Mouse (Mus musculus): ENCODE measurements at regions not wholly inside any gene's neighbourhood (a gene's known extent, or its start where the extent isn't known, plus 50 kb on each side); places are given as distances from the start of the nearest gene placed in this dataset.

- Histone ChIP-seq H3K27me3 (ENCODE audit: control insufficient read depth, insufficient read depth, low read length) (no peaks in the 10 kb centered on the region), H3K9me3 (ENCODE audit: control insufficient read depth, low read depth, low read length) (no peaks in the 10 kb centered on the region), H3K36me3 (ENCODE audit: control insufficient read depth, insufficient read depth, low read length) (no peaks in the 10 kb centered on the region), H3K27ac (ENCODE audit: low read length) (no peak overlapping the region), H3K9ac (replicated peaks; ENCODE audit: low read depth, low read length) (no peak overlapping the region), H3K4me2 (replicated peaks; ENCODE audit: low read depth, low read length) (no peak overlapping the region), H3K4me1 (ENCODE audit: control insufficient read depth, insufficient read depth, low read length) (no peaks in the 10 kb centered on the region), H3K4me3 (ENCODE audit: low read depth, low read length) (no peak overlapping the region)
- WGBS: 58% methylated on average over 4 of the region's 4 CpGs
- ATAC-seq (ENCODE audit: insufficient number of reproducible peaks, insufficient read depth, low FRiP score, low read depth): no peak
Measured at GRCm38 (mm10) chr3:115529918-115530317, 185.0 kb downstream of the S1pr1 start.

GRCm38 (mm10) chr3:115523515-115523914 lies 191.4 kb downstream of the S1pr1 start:
- Histone ChIP-seq H3K27me3 (ENCODE audit: control insufficient read depth, insufficient read depth, low read length) (no peaks in the 10 kb centered on the region), H3K4me3 (ENCODE audit: low read depth, low read length) (no peak overlapping the region), H3K27ac (ENCODE audit: low read length) (no peak overlapping the region), H3K9ac (replicated peaks; ENCODE audit: low read depth, low read length) (no peak overlapping the region), H3K9me3 (ENCODE audit: control insufficient read depth, low read depth, low read length) (no peaks in the 10 kb centered on the region), H3K4me1 (ENCODE audit: control insufficient read depth, insufficient read depth, low read length) (no peaks in the 10 kb centered on the region), H3K4me2 (replicated peaks; ENCODE audit: low read depth, low read length) (no peak overlapping the region), H3K36me3 (ENCODE audit: control insufficient read depth, insufficient read depth, low read length) (no peaks in the 10 kb centered on the region)
- no peak for ATAC-seq (ENCODE audit: insufficient number of reproducible peaks, insufficient read depth, low FRiP score, low read depth)
- 55% methylated on average over 2 of the region's 2 CpGs for WGBS

GRCm38 (mm10) chr3:115515645-115516044 lies 199.2 kb downstream of the S1pr1 start:
- Histone ChIP-seq H3K4me3 (ENCODE audit: low read depth, low read length) (no peak overlapping the region), H3K27me3 (ENCODE audit: control insufficient read depth, insufficient read depth, low read length) (no peaks in the 10 kb centered on the region), H3K9me3 (ENCODE audit: control insufficient read depth, low read depth, low read length) (no peaks in the 10 kb centered on the region), H3K4me2 (replicated peaks; ENCODE audit: low read depth, low read length) (no peak overlapping the region), H3K27ac (ENCODE audit: low read length) (no peak overlapping the region), H3K9ac (replicated peaks; ENCODE audit: low read depth, low read length) (no peak overlapping the region), H3K36me3 (ENCODE audit: control insufficient read depth, insufficient read depth, low read length) (no peaks in the 10 kb centered on the region), H3K4me1 (ENCODE audit: control insufficient read depth, insufficient read depth, low read length) (no peaks in the 10 kb centered on the region)
- WGBS: 81% methylated on average over 4 of the region's 4 CpGs
- no peak for ATAC-seq (ENCODE audit: insufficient number of reproducible peaks, insufficient read depth, low FRiP score, low read depth)

- WGBS: 91% methylated on average over 4 of the region's 4 CpGs
- Histone ChIP-seq H3K36me3 (ENCODE audit: control insufficient read depth, insufficient read depth, low read length) (no peaks in the 10 kb centered on the region), H3K27ac (ENCODE audit: low read length) (no peak overlapping the region), H3K9me3 (ENCODE audit: control insufficient read depth, low read depth, low read length) (no peaks in the 10 kb centered on the region), H3K9ac (replicated peaks; ENCODE audit: low read depth, low read length) (no peak overlapping the region), H3K4me2 (replicated peaks; ENCODE audit: low read depth, low read length) (no peak overlapping the region), H3K4me3 (ENCODE audit: low read depth, low read length) (no peak overlapping the region), H3K27me3 (ENCODE audit: control insufficient read depth, insufficient read depth, low read length) (no peaks in the 10 kb centered on the region), H3K4me1 (ENCODE audit: control insufficient read depth, insufficient read depth, low read length) (no peaks in the 10 kb centered on the region)
- no peak for ATAC-seq (ENCODE audit: insufficient number of reproducible peaks, insufficient read depth, low FRiP score, low read depth)
Measured at GRCm38 (mm10) chr3:115509658-115510057, 205.2 kb downstream of the S1pr1 start.

- Histone ChIP-seq H3K27me3 (ENCODE audit: control insufficient read depth, insufficient read depth, low read length) (no peaks in the 10 kb centered on the region), H3K36me3 (ENCODE audit: control insufficient read depth, insufficient read depth, low read length) (no peaks in the 10 kb centered on the region), H3K4me2 (replicated peaks; ENCODE audit: low read depth, low read length) (no peak overlapping the region), H3K9ac (replicated peaks; ENCODE audit: low read depth, low read length) (no peak overlapping the region), H3K9me3 (ENCODE audit: control insufficient read depth, low read depth, low read length) (no peaks in the 10 kb centered on the region), H3K4me1 (ENCODE audit: control insufficient read depth, insufficient read depth, low read length) (no peaks in the 10 kb centered on the region), H3K4me3 (ENCODE audit: low read depth, low read length) (no peak overlapping the region), H3K27ac (ENCODE audit: low read length) (no peak overlapping the region)
- WGBS: 70% methylated on average over 1 of the region's 1 CpGs
- ATAC-seq (ENCODE audit: insufficient number of reproducible peaks, insufficient read depth, low FRiP score, low read depth): no peak
Measured at GRCm38 (mm10) chr3:115497420-115497819, 217.5 kb downstream of the S1pr1 start.

GRCm38 (mm10) chr3:115496110-115496509 lies 218.8 kb downstream of the S1pr1 start:
- Histone ChIP-seq H3K27me3 (ENCODE audit: control insufficient read depth, insufficient read depth, low read length) (no peaks in the 10 kb centered on the region), H3K27ac (ENCODE audit: low read length) (no peak overlapping the region)
- 81% methylated on average over 3 of the region's 3 CpGs for WGBS

GRCm38 (mm10) chr3:115495692-115496091 lies 219.2 kb downstream of the S1pr1 start:
- Histone ChIP-seq H3K9ac (replicated peaks; ENCODE audit: low read depth, low read length) (no peak overlapping the region), H3K27me3 (ENCODE audit: control insufficient read depth, insufficient read depth, low read length) (no peaks in the 10 kb centered on the region), H3K9me3 (ENCODE audit: control insufficient read depth, low read depth, low read length) (no peaks in the 10 kb centered on the region), H3K27ac (ENCODE audit: low read length) (no peak overlapping the region), H3K4me1 (ENCODE audit: control insufficient read depth, insufficient read depth, low read length) (no peaks in the 10 kb centered on the region), H3K36me3 (ENCODE audit: control insufficient read depth, insufficient read depth, low read length) (no peaks in the 10 kb centered on the region), H3K4me3 (ENCODE audit: low read depth, low read length) (no peak overlapping the region), H3K4me2 (replicated peaks; ENCODE audit: low read depth, low read length) (no peak overlapping the region)
- no peak for ATAC-seq (ENCODE audit: insufficient number of reproducible peaks, insufficient read depth, low FRiP score, low read depth)

More at GRCm38 (mm10) chr3:115496110-115496509, 218.8 kb downstream of the S1pr1 start:
- no peak overlapping the region for H3K9ac ChIP-seq (replicated peaks; ENCODE audit: low read depth, low read length)
- H3K36me3 ChIP-seq (ENCODE audit: control insufficient read depth, insufficient read depth, low read length): no peaks in the 10 kb centered on the region
- ATAC-seq (ENCODE audit: insufficient number of reproducible peaks, insufficient read depth, low FRiP score, low read depth): no peak
- no peak overlapping the region for H3K4me2 ChIP-seq (replicated peaks; ENCODE audit: low read depth, low read length)
- H3K9me3 ChIP-seq (ENCODE audit: control insufficient read depth, low read depth, low read length): no peaks in the 10 kb centered on the region
- H3K4me1 ChIP-seq (ENCODE audit: control insufficient read depth, insufficient read depth, low read length): no peaks in the 10 kb centered on the region
- H3K4me3 ChIP-seq (ENCODE audit: low read depth, low read length): no peak overlapping the region

- no peak overlapping the region for H3K27ac ChIP-seq (ENCODE audit: low read length)
- no peak overlapping the region for H3K4me3 ChIP-seq (ENCODE audit: low read depth, low read length)
- no peaks in the 10 kb centered on the region for H3K4me1 ChIP-seq (ENCODE audit: control insufficient read depth, insufficient read depth, low read length)
- no peak for ATAC-seq (ENCODE audit: insufficient number of reproducible peaks, insufficient read depth, low FRiP score, low read depth)
- no peaks in the 10 kb centered on the region for H3K27me3 ChIP-seq (ENCODE audit: control insufficient read depth, insufficient read depth, low read length)
- no peaks in the 10 kb centered on the region for H3K9me3 ChIP-seq (ENCODE audit: control insufficient read depth, low read depth, low read length)
- H3K4me2 ChIP-seq (replicated peaks; ENCODE audit: low read depth, low read length): no peak overlapping the region
- no peak overlapping the region for H3K9ac ChIP-seq (replicated peaks; ENCODE audit: low read depth, low read length)
- 73% methylated on average over 4 of the region's 4 CpGs for WGBS
- H3K36me3 ChIP-seq (ENCODE audit: control insufficient read depth, insufficient read depth, low read length): no peaks in the 10 kb centered on the region
Measured at GRCm38 (mm10) chr3:115468980-115469379, 245.9 kb downstream of the S1pr1 start.

DNA sequence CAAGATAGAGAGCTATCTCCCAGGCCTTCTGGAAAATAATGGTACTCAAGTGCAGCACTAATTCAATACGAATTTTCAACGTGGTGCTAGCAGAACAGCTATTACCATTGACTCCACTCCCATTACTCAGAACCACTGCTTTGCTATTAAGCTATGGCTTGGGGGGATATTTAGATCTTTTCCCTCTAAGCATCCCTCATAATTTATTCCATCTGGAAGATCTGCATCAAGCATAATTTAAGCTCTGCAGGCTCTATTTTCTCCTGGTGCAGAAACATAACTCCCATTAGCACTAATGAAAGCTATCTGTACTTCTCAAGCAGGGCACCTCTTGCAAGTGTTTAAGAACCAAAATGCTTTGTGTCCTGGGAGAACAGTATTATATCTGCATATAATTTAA lies 247.0 kb downstream of the S1pr1 start:
- no peaks in the 10 kb centered on the region for H3K36me3 ChIP-seq (ENCODE audit: control insufficient read depth, insufficient read depth, low read length)
- no peaks in the 10 kb centered on the region for H3K27me3 ChIP-seq (ENCODE audit: control insufficient read depth, insufficient read depth, low read length)
- no peaks in the 10 kb centered on the region for H3K9me3 ChIP-seq (ENCODE audit: control insufficient read depth, low read depth, low read length)
- no peak overlapping the region for H3K9ac ChIP-seq (replicated peaks; ENCODE audit: low read depth, low read length)
- no peak overlapping the region for H3K4me2 ChIP-seq (replicated peaks; ENCODE audit: low read depth, low read length)
- no peak for ATAC-seq (ENCODE audit: insufficient number of reproducible peaks, insufficient read depth, low FRiP score, low read depth)
- no peak overlapping the region for H3K4me3 ChIP-seq (ENCODE audit: low read depth, low read length)
- H3K4me1 ChIP-seq (ENCODE audit: control insufficient read depth, insufficient read depth, low read length): no peaks in the 10 kb centered on the region
- WGBS: 65% methylated on average over 2 of the region's 2 CpGs
- H3K27ac ChIP-seq (ENCODE audit: low read length): no peak overlapping the region
